Mouse (Mus musculus) CH12.LX (cell line): ENCODE data around the gene Stxbp2.
A peak's percentile ranks its signal among the peaks of the same experiment; 100 is the strongest.

Experiments used
- CTCF ChIP-seq, 2 experiments: IDR thresholded peaks in 1 of 2; conservative IDR thresholded peaks in 1 of 2; 2 replicates each; pipeline ENCODE4 v1.5.1; 2011 to 2012; ENCODE audit warnings: low read depth in 2 of 2, low read length in 2 of 2, improper control_type of control experiment in 1 of 2, inconsistent platforms in 1 of 2, mild to moderate bottlenecking in 1 of 2, moderate library complexity in 1 of 2
- HCFC1 ChIP-seq: IDR thresholded peaks from 2 replicates; pipeline ENCODE4 v1.6.1; 2012; ENCODE audit warnings: low read depth, mild to moderate bottlenecking, inconsistent platforms, low read length, improper control_type of control experiment
- JUND ChIP-seq: conservative IDR thresholded peaks from 2 replicates; pipeline ENCODE4 v1.6.1; 2011; ENCODE audit warnings: low read depth, low read length, improper control_type of control experiment
- POLR2A ChIP-seq: IDR thresholded peaks from 2 replicates; pipeline ENCODE4 v1.6.1; 2011; ENCODE audit warnings: low read depth, mild to moderate bottlenecking, improper control_type of control experiment, low read length
- POLR2AphosphoS2 ChIP-seq: IDR thresholded peaks from 2 replicates; pipeline ENCODE4 v1.6.1; 2011; ENCODE audit warnings: low read depth, low read length, improper control_type of control experiment
- RAD21 ChIP-seq: IDR thresholded peaks from 2 replicates; pipeline ENCODE4 v1.6.1; 2011; ENCODE audit warnings: low read depth, mild to moderate bottlenecking, low read length, improper control_type of control experiment, moderate library complexity
- RCOR1 ChIP-seq: conservative IDR thresholded peaks from 2 replicates; pipeline ENCODE4 v1.6.1; 2012; ENCODE audit warnings: low read depth, mild to moderate bottlenecking, inconsistent platforms, low read length, improper control_type of control experiment

DNA sequence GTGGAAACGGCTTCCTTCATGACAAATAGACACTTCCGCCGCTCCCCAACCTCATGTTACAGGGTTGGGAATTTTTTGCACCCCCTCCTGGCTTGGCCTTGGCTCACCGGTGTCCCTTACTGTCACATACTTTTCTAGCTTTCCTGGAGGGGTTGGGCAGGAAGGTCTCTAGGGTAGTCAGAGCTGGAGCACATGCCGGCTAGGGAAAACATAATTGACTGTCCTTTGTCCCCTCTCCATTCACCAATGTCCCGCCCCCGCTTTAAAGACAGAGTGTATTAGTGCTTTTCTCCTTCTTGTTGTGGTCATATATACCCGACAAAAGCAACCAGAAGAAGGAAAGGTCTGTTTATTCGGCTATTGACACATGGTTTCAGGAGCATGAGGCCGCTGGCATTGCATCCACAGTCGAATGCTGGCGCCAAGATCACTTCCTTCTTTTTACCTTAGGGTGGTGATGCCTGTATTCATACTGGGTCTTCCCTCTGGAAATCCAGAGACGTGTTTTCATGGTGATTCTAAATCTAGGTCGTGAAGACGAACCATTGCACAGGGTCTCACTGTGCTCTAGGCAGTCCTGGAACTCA, 46.3 kb downstream of the Stxbp2 start:
- no peak for TF ChIP-seq CTCF (conservative IDR thresholded peaks at IDR 0.05 in 1 of 2, IDR thresholded peaks at IDR 0.05 in 1 of 2; ENCODE audit: low read depth in 2 of 2, low read length in 2 of 2)
- 0 out of 2 replicates have a peak, but pooled peaks have one; percentile 27 for TF ChIP-seq POLR2A
- no peak for TF ChIP-seq POLR2AphosphoS2
- TF ChIP-seq JUND = no peak
- no peak for TF ChIP-seq HCFC1
- TF ChIP-seq RCOR1 = no peak
- TF ChIP-seq RAD21 = no peak
